Mouse (Mus musculus) ES-E14 (cell line): ENCODE results near the gene Gng3.

Source experiments
- MAFK ChIP-seq: IDR thresholded peaks from 2 replicates; pipeline ENCODE4 v1.6.1; 2014; ENCODE audit warnings: mild to moderate bottlenecking, low read depth, low read length, inconsistent platforms; ENCODE audit not compliant: insufficient read depth
- ZC3H11A ChIP-seq: IDR thresholded peaks from 2 replicates; pipeline ENCODE4 v1.6.1; 2012; ENCODE audit warnings: low read depth, mild to moderate bottlenecking, inconsistent platforms, low read length, borderline replicate concordance
- ZNF384 ChIP-seq: IDR thresholded peaks from 2 replicates; pipeline ENCODE4 v1.6.1; 2012; ENCODE audit warnings: low read depth, low read length, inconsistent platforms

GRCm38 (mm10) chr19:8870838-8871237 lies 31.8 kb upstream of the Gng3 start:
- TF ChIP-seq ZC3H11A (no peak), MAFK (no peak), ZNF384 (no peak)
